Mouse (Mus musculus) olfactory bulb, adult 2 months (tissue): Measurements from ENCODE around the gene Ptprg. TPM values are rescaled to one million over a fixed set of nuclear protein-coding genes. Genes with fewer than 3 reads are reported as not detected.

Source experiments
- H3K27ac ChIP-seq: fragments of 200-500 bp; 2 replicates; pipeline ENCODE4 v1.5.1; 2012; ENCODE audit warnings: low read depth, low read length; ENCODE audit not compliant: insufficient read depth
- H3K4me1 ChIP-seq: fragments of 200-500 bp; 2 replicates; pipeline ENCODE4 v1.6.1; 2012; ENCODE audit warnings: low read length; ENCODE audit not compliant: control insufficient read depth, insufficient read depth
- H3K4me3 ChIP-seq: fragments of 200-500 bp; 2 replicates; pipeline ENCODE4 v1.5.1; 2012; ENCODE audit warnings: mild to moderate bottlenecking, low read depth, low read length, moderate library complexity; ENCODE audit not compliant: insufficient read depth
- CTCF ChIP-seq: fragments of 200-500 bp; IDR thresholded peaks from 2 replicates; pipeline ENCODE4 v1.5.1; 2012; ENCODE audit warnings: low read depth, mild to moderate bottlenecking, low read length, moderate library complexity; ENCODE audit not compliant: insufficient read depth
- POLR2A ChIP-seq: fragments of 200-500 bp; IDR thresholded peaks from 2 replicates; pipeline ENCODE4 v1.6.1; 2012; ENCODE audit warnings: mild to moderate bottlenecking, low read depth, low read length, moderate library complexity; ENCODE audit not compliant: insufficient read depth
- WGBS: fragments of 180-500 bp; shearing (Covaris S2); methylation state at CpG from one replicate; pipeline ENCODE4 v1.1.7; 2018; 5-methylcytosine and 5-hydroxymethylcytosine counted together
- polyA plus RNA-seq: library from polyadenylated mRNA; stranded (reverse); fragments of >200 nt; gene quantifications from 2 replicates; pipeline ENCODE4 v1.2.4, GENCODE M21; 2012; ENCODE audit warnings: low replicate concordance; ENCODE audit not compliant: missing spikeins, insufficient read depth, insufficient read length

The Ptprg gene
- polyA plus RNA-seq, 1 experiment, result not detected

DNA sequence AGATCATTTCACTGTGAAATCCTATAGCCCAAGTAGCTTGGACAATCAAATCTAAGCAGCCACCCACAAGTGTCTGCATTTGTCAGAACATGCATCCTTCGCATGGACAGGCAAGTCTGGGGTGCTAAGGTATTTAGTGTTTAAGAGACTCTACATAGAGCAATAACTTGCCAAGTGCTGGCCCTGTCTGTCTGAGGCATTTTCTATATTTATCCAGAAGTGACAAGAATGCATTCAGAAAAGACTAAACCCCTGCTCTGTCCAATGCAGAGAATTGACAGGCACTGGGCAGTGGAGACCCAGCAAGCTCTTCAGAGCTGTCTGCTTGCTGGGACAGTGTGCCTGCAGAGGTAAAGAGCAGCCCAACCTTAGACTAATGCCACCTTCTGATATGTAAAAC lies 625.3 kb downstream of the Ptprg start:
- 97% methylated on average over 1 of the region's 1 CpGs for WGBS
- Histone ChIP-seq H3K4me1 (0 out of 2 replicates have a peak, but pooled peaks cover 5% of the 10 kb centered on the region), H3K4me3 (no peak overlapping the region), H3K27ac (no peak overlapping the region)
- TF ChIP-seq POLR2A, result no peak
- no peak for TF ChIP-seq CTCF

DNA sequence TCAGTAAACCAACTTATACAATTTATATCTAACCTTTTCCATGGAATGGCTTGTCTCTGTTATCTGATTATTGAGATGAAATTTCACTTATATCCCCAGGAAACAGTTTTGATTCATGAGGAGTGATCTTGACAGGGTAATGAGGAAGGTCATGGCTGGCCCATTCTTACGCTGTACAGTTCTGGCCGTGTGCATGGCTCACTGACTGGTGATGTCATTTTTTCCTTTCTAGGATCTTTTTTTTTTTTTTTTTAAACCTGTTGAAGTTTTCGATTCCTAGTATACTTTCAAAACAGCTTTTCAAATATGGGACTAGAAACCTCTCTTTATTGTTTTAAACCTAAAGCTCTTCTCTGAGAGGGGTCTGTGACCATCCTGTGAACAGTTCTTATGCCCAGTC lies 626.8 kb downstream of the Ptprg start:
- Histone ChIP-seq H3K4me3 (no peak overlapping the region), H3K27ac (no peak overlapping the region), H3K4me1 (0 out of 2 replicates have a peak, but pooled peaks cover 5% of the 10 kb centered on the region)
- TF ChIP-seq CTCF (no peak), POLR2A (no peak)
- WGBS, result 88% methylated on average over 3 of the region's 3 CpGs

DNA sequence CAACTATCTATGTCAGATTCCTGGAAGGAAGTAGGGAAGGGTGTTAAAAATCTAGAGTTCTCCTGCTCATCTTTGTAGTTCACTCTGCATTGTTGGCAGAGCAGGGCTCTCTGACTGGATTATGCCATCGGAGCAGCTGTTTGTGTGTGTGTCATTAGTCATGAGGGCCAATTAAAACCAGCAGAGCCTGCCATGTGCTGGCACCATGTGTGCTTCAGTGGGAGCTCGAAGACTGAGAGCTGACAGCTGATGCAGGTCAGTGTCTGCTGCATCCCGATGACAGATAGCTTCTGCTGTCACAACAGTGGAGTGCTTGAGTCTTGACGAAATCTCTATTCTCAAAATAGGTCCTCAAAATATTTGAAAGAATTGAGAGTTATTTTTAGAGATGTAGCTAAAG lies 631.7 kb downstream of the Ptprg start:
- Histone ChIP-seq H3K4me3 (no peak overlapping the region), H3K4me1 (peaks cover 5% of the 10 kb centered on the region; the same call in 1 of the 2 replicates), H3K27ac (no peak overlapping the region)
- TF ChIP-seq CTCF, result no peak
- TF ChIP-seq POLR2A, result no peak
- WGBS, result 44% methylated on average over 4 of the region's 4 CpGs

DNA sequence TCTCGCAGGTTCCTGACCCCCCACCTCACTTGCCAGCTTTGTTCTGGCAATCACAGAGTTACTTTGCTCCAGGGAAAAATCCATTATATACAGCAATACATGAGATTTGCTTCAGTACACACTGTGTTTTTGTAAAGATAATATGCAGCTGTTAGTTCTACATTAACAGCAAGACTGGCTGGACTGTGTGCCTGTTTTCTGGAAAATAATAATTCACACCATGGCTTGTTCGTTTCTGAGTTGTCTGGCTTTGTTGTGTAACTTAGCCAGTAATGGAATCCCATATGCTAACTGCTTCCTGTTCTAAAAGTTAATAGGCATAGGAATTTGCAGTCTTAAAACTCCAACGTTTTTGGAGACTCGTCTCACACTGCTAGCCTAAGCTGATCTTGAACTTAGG lies 635.0 kb downstream of the Ptprg start:
- 66% methylated on average over 4 of the region's 4 CpGs for WGBS
- H3K4me1 ChIP-seq, result no peaks in the 10 kb centered on the region; the same call in 1 of the 2 replicates
- H3K4me3 ChIP-seq, result no peak overlapping the region
- no peak overlapping the region for H3K27ac ChIP-seq
- TF ChIP-seq CTCF, result no peak
- no peak for TF ChIP-seq POLR2A

DNA sequence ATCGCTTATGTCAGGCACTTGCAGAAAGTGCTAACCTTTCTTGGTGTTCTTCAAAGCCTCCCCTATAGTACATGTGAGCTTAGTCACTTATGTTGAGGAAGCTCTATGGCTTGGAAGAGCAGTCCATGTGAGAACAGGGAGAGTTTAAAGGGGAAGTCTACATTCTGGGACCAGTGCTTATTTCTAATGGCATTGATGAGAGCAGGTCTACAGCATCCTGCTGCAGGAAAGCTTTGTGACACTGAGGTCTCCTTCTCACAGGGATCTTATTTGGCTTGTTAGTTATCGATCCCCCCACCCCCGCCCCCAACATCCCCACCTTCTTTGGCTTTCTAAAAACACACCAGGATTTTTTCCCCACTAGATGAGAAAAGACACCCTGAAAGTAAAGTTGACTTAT lies 635.9 kb downstream of the Ptprg start:
- TF ChIP-seq POLR2A (no peak), CTCF (no peak)
- 51% methylated on average over 3 of the region's 3 CpGs for WGBS
- no peak overlapping the region for H3K4me3 ChIP-seq
- H3K4me1 ChIP-seq, result no peaks in the 10 kb centered on the region; the same call in 1 of the 2 replicates
- H3K27ac ChIP-seq, result no peak overlapping the region

DNA sequence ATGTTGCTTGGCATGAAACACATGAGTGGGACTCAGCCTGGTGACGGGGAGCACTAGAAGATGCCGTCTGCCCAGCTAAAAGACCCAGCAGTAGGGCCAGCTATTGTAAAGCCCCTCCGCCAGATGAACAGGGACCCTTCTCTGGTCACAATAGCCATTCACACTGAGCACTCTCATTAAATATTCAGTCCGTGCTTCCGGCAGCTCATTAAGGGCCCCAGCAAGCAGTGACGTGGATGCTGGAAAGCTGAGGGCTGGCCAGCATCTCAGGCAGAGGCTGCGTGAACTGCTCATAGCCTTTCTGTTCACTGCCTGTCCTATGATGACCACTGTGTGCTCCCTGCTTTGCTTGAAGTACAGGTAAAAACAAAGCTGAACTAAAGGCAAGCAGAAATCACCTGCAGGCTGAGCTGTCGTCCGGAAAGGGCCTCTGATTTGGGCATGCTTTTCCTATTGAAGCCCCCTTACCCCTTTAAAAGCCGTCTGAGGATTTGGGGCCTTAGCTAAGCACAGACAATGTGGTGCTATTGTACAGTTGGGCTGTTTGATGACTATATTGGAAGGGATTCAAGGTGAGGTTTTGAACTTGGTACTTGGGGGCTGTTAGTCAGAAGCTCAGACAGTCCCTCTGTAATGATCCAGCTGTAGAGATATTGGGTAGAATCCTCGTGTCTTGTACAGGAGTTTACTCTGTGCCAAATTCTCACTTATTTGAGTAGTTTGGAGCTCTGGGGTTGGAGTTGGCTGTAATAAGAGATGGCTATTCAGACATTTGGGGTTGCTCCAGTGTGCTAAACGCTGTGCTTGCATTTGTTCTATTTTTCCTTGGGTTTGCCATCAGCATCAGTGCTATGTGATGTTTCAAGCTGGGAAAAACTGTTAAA lies 636.6 kb downstream of the Ptprg start:
- TF ChIP-seq POLR2A (no peak), CTCF (no peak)
- WGBS, result 67% methylated on average over 12 of the region's 12 CpGs
- Histone ChIP-seq H3K27ac (no peak overlapping the region), H3K4me3 (no peak overlapping the region), H3K4me1 (no peaks in the 10 kb centered on the region; the same call in 1 of the 2 replicates)

DNA sequence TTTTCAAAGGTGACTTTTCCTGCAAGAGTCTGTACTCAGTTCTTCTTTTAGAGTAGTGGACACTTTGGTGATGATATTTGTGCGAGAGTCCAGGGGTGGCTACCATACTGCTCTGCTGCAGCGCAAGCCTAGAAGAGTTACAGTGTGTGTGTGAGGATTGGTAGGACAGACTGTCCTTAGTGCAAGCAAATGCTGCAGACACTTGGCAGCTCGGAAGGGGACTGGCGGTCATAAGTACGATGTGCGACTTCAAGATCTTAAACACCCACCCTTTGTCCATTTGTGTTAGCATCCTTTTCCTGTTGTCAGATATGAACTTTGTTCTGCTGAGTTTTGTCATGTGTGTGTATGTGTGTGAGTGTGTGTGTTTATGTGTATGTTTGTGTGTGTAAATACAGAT lies 637.7 kb downstream of the Ptprg start:
- TF ChIP-seq POLR2A, result no peak
- no peak for TF ChIP-seq CTCF
- Histone ChIP-seq H3K27ac (no peak overlapping the region), H3K4me1 (no peaks in the 10 kb centered on the region; the same call in 1 of the 2 replicates), H3K4me3 (no peak overlapping the region)
- 82% methylated on average over 6 of the region's 6 CpGs for WGBS

DNA sequence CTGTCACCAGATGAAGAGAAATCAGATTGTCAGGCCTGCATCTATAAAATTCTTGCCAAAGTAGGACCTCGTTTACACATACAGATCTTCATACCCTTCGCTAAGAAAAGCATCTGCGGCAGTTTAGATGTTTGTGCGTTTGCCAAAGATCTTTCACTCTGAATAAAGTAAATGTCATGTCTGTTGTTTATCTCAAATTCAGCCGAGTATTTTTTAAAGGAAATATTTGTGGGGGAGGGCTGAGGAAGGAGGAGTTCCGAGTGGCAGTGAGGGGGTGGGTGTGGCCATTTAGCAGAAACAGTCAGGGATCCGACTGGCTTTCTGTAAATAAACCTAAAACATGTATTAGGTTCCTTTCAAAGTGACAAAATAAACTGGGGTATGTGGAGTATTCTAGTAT lies 645.4 kb downstream of the Ptprg start:
- peaks cover 2% of the 10 kb centered on the region; the same call in 1 of the 2 replicates for H3K4me1 ChIP-seq
- H3K4me3 ChIP-seq, result no peak overlapping the region
- no peak for TF ChIP-seq CTCF
- TF ChIP-seq POLR2A, result no peak
- WGBS, result 48% methylated on average over 7 of the region's 7 CpGs
- no peak overlapping the region for H3K27ac ChIP-seq
